Mouse (Mus musculus): ENCODE measurements around the gene Hmgcs2. TPM values are rescaled to one million over a fixed set of nuclear protein-coding genes. Genes with fewer than 3 reads are reported as not detected.

Gene Hmgcs2
- total RNA-seq, 2 experiments from 2014 or later, result 8.5 to 16.1 TPM

DNA sequence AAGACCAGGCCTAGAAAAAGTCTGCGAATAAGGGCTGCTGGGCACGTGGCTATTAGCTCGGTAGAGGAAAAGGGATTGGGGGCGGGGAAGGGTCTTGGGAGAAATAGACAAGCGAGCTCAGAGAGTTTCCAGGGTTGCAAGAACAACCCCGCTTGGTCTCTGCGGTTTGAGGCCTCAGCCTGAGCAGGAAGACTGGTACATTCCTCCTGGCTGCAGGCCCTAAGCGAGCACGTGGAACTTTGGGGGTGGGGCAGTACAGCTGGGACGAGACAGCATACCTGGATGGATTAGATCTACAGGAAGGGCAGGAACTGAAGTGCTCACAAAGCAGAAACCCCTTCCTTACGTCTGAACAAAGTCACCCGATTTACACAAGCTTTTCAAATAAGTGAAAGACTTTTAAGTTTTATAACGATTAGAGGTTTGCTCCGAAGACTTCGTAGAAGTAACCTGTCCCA, 58.4 kb downstream of the Hmgcs2 start:
- peak; percentile 56 to 64 for DNase-seq

DNA sequence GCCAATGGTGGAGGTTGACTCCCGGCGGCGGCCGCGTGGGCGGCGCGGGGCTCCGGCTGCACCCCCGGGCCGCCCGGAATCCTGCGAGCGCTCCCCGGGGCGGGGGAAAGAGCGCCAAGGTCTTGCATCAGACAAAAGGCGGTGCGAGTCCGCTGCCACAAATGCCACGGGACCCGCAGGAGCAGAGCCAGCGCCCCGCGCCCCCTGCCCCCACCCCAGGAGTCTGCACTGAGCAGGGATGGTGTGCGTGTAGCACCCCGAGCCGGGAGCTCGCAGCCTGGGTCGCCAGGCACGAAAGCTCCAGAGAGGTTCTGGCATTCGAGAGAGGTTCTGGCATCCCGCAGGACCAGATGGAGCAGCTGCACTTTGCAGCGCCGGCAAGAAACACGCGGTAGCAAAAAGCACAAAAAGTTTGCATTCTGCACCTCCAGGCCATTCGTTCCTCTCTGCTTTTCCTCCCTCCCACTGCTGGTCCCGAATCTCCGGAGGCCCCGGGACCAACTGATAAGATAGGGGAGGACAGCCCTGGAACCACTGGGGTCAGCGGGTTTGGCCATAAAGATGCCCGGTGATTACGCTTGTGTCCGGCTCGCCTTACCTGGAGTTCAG, 59.0 kb downstream of the Hmgcs2 start:
- DNase-seq, result peak; percentile 52 to 69

DNA sequence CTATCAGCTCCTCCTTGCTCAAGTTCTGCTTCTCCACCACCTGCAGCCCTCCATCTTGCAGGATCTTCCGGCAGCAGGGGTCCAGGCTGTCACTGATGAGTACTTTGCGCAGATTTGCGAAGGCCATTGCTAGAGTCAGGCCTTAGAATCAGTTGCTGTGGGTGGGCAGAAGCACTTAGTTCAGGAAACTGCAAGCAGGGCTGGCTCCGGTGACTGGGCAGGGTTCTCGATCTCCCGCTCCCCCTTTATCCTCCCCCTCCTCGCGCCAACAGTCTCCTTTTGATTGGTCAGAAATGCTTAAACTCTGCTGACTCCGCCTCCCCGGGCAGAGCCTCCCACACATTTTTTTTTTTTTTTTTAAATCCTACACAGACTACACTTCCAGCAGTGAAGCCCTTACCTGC, 59.5 kb downstream of the Hmgcs2 start, which contains the start of gene Phgdh:
Gene Phgdh (minus strand): TSS at position 285 of the 404 bp plus-strand sequence.
- DNase-seq, result peak; percentile 55 to 70

DNA sequence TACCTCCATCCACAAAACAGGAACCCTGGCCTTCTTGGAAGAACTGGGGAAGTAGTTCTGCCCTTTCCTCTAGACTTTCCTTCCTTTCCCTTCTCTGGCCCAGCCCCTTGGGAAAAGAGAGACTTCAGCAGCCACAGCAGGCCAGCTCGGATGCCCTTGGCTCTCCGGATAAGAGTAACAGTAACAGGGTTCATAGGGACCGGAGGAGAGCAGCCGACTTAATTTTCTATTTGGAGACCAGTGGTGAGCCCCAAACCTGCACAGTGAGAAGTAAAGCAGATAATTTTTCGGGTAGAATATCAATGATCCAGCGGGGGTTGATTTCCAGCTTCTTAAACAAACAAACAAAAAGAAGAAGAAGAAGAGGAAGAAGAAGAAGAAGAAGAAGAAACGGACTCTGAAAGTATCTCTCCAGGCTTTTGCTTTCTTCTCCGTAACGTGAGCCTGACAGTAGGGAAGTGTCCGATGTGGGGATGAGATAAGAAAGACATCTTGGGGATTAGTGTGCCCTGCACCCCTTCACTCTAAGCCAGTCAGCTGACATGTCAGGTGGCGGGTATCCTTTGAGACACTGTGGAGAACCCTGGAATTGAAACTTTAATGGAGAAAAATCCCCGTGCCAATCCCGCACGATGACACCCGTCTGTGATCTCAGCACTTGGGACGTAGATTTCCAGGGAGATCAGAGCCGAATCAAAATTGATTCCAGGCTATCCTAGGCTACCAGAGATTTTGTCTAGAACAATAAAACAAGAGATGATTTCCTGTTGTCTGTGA, 60.8 kb downstream of the Hmgcs2 start:
- DNase-seq, result no peak

DNA sequence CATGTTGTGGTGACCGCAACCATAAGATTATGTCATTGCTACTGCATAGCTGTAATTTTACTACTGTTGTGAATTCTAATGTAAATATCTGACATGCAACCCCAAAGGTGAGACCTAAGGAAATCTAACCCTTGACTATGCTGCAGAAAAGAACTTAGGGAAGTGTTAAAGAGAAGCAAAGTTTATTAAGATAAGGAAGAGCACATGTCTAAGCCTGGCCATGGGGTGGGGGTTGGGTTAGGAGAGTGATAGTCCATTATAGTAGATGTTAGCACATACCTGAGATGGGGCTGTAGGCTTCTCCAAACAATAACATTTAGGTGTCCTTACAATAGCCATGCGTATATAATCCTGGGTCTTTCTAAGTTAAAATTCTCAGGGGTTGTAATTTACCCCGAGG, 63.0 kb downstream of the Hmgcs2 start:
- DNase-seq, result no peak

DNA sequence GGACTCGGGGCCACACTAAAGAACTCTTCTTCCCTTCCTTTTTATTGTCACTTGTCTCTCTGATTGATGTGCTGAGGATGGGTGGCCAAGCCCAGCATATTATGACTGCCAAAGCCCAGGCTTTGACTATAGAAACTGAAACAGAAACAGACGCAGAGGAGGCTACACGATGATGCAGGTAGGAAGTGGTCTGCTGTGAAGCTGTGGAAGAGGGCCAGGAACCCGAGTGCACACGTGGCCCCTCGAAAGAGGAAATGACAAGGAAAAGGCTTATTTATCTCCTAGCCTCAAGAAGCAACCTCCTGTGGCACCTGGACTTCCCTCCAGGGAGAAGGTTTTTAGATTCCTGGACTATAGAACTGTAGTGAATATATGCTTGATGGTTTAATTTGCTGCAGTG, 67.9 kb downstream of the Hmgcs2 start:
- DNase-seq, result peak in 1 of 2 experiments; percentile 7

DNA sequence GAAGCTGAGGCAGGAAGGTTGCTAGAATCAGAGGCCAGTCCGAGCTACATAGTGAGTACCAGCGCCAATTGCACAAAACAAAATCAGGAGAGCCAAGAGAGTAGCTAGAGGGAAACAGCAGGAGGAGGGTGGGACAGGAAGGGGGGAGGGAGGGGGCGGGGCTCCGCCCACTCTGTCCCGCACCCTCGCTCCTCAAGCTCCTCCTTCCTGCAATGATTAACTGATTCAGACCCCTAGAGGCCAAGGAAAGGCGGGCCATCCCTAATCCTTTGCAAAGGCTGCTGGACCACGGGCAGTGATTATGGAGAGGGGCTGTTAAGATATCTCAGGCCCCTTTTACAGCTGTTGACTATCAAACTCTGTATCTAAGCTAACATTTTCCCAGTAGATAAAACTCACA, 68.5 kb downstream of the Hmgcs2 start:
- no peak for DNase-seq

DNA sequence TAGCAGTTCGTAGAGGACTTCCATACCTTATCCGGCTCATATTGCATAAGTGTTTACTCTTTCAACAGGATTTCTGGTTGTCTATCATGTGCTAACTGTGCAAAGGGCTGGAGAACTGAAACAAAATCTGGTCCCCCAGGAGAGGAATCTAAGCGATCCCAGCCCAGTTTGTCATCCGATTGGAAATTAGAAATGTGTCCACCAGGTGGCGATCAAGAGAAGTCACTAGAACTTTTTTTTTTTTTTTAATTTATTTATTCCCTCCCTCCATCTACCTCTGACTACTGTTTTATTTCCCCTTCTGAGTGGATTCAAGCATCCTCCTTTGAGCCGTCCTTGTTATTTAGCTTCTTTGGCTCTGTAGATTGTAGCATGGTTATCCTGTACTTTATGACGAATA, 73.7 kb downstream of the Hmgcs2 start:
- DNase-seq, result peak; percentile 62 to 89

DNA sequence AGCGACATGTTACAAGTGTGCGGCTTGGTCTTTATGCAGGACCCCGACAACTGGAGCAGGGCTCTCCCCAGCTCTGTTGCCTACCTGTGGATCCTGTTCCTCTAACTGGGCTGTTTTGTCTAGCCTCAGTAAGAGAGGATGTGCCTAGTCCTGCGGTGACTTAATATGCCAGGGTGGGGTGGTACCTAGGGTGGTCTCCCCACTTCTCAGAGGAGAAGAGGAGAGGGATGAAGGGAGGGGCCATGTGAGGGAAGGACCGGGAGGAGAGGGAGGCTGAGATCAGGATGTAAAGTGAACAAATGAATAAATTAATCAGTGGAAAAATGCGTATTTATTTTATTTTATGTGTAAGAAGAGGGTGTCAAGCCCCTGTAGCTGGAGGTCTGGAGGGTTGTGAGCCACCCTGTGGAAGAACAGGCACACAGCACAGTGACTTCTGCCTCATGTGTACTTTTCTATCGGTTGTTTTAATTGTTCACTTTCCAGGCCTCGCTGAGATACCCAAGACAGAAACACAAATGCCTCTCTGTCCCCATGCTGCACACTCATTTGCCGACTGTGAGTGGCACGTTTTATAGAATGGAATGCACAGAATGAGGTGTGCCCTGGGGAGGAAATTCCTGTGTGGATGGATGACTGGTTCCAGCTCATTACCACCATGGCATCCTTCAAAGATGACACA, 75.2 kb downstream of the Hmgcs2 start:
- no peak for DNase-seq

DNA sequence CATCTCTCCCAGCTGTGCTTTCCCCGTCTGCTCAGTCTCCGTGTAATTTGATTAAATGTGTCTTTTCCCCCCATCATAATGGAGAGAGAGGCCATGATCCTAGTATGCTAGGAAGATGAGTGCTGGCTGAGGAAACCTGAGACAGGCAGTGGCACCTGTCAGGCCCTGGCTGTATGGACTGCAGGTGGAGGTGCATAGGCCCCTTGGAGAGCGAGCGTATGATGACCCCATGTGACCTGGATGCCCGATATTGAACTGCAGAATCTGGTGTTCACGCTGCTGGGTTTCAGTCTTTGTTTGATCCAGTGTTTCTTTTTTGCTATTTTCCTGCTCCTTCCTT, 75.8 kb downstream of the Hmgcs2 start:
- DNase-seq, result no peak

DNA sequence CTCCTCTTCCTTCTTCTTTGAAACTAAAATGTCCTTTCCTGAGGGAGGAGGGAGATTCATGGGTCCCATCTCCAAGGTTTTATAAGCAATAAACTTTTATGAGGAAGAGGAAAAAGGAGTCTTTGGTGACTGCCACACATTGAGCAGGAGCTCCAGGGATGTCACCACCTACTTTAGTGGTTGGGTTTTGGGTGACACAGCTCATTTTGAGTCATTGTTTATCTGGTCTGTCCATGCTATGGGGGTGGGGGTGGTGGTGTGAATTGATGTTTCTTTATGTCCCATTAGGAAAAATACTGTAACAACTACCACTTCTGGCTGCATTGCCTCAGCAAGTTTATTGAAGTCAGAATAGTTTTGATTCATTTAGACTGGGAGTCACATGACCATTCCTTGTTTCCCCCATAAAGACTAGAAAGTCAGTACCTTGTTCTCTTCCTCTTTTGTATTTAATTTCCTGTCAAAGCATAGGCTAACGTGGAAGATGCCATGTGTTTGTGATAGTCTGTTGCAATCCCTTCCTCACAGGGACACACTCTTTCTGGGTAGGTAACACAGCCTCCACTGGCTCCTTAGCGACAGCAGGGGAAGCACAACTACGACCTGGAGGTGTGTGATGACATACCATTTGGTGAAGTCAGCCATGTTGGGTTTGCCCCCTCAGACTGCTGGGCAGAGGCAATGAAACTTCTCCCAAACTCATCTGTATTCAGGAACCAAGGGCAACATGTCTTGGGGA, 76.6 kb downstream of the Hmgcs2 start:
- DNase-seq, result no peak

Other genes with a start within 250 kb of the Hmgcs2 start
- not detected for gene Adam30, start 119.8 kb upstream of the Hmgcs2 start, total RNA-seq (2021)
- gene Reg4, start 58.3 kb upstream of the Hmgcs2 start, total RNA-seq (2021), result not detected
- gene Phgdh, start 59.6 kb downstream of the Hmgcs2 start, total RNA-seq (2021), result 1 to 10 TPM; 2.5 to 2.8 TPM
- gene Zfp697, start 102.0 kb downstream of the Hmgcs2 start, total RNA-seq (2021), result 1 to 10 TPM; 5.9 to 7.3 TPM
- not detected for gene Gm4450, start 176.7 kb downstream of the Hmgcs2 start, total RNA-seq (2021)
- gene Hsd3b4, start 230.1 kb downstream of the Hmgcs2 start, total RNA-seq (2021), result not detected

Data from heart, adult 18-20 months (tissue).